Mouse (Mus musculus) neural tube, embryonic 13.5 days (tissue): Measurements from ENCODE around the gene Epha4. TPM values are rescaled to one million over a fixed set of nuclear protein-coding genes. Genes with fewer than 3 reads are reported as not detected.
A peak's percentile ranks its signal among the peaks of the same experiment; 100 is the strongest.

ENCODE experiments used
- ATAC-seq: fragments of 200-750 bp; cut with Nextera tagmentation; 2 replicates; pipeline ENCODE4 v1.8.0; 2017; ENCODE audit warnings: low read depth, mild to moderate bottlenecking, moderate TSS enrichment, moderate library complexity
- H3K27ac ChIP-seq: fragments of 300-500 bp; sonication (generic); replicated peaks from 2 replicates; pipeline ENCODE4 v1.5.1; 2015; ENCODE audit warnings: moderate library complexity, mild to moderate bottlenecking, inconsistent platforms
- H3K27me3 ChIP-seq: fragments of 300-500 bp; sonication (generic); 2 replicates; pipeline ENCODE4 v1.6.1; 2015; ENCODE audit warnings: mild to moderate bottlenecking, inconsistent platforms
- H3K36me3 ChIP-seq: fragments of 300-500 bp; sonication (generic); 2 replicates; pipeline ENCODE4 v1.6.1; 2015; ENCODE audit warnings: mild to moderate bottlenecking, inconsistent platforms
- H3K4me1 ChIP-seq: fragments of 300-500 bp; sonication (generic); replicated peaks from 2 replicates; pipeline ENCODE4 v1.6.1; 2015; ENCODE audit warnings: inconsistent platforms
- H3K4me2 ChIP-seq: fragments of 300-500 bp; sonication (generic); 2 replicates; pipeline ENCODE4 v1.6.1; 2015; ENCODE audit warnings: inconsistent platforms, mild to moderate bottlenecking, moderate library complexity
- H3K4me3 ChIP-seq: fragments of 300-500 bp; sonication (generic); 2 replicates; pipeline ENCODE4 v1.5.1; 2015; ENCODE audit warnings: mild to moderate bottlenecking, inconsistent platforms
- H3K9ac ChIP-seq: fragments of 300-500 bp; sonication (generic); 2 replicates; pipeline ENCODE4 v1.6.1; 2015; ENCODE audit warnings: moderate library complexity, mild to moderate bottlenecking, inconsistent platforms
- H3K9me3 ChIP-seq: fragments of 300-500 bp; sonication (generic); 2 replicates; pipeline ENCODE4 v1.6.1; 2016; ENCODE audit warnings: inconsistent platforms
- WGBS: fragments of 180-500 bp; shearing (Covaris S2); methylation state at CpG from one replicate; pipeline ENCODE4 v1.1.7; 2015; 5-methylcytosine and 5-hydroxymethylcytosine counted together
- polyA plus RNA-seq: library from polyadenylated mRNA; unstranded; fragments of >200 nt; fragmentation: Nextera tagmentation; extraction: Ambion mirVana; gene quantifications from 2 replicates; pipeline ENCODE4 v1.2.1, GENCODE M21; 2015

The Epha4 gene
- polyA plus RNA-seq, 1 experiment from 2014 or later, result 27.0 TPM

DNA sequence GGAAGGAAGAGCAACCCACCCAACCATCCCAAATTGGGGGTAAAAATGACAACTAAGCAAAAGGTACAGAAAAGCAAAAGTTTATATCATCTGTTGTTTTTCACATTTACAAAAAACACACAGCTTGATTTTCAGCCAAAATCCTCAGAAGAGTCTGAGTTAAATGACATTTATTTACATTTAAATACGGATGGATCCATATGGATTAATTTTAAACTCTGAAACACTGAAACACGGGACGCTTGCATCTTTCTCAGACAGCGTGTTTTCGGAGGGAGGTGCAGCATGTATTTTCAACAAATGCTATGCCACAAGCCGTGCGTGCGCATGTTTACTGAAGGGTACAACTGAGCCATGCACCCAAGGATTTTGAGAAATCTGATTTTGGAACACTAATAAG lies 105.4 kb downstream of the Epha4 start:
- H3K4me3 ChIP-seq, result no peak overlapping the region
- no peaks in the 10 kb centered on the region for H3K27me3 ChIP-seq
- H3K4me2 ChIP-seq, result no peak overlapping the region
- H3K9ac ChIP-seq, result no peak overlapping the region
- H3K4me1 ChIP-seq, result peaks cover 40% of the 10 kb centered on the region
- H3K36me3 ChIP-seq, result no peaks in the 10 kb centered on the region
- 94% methylated on average over 8 of the region's 8 CpGs for WGBS
- H3K27ac ChIP-seq, result no peak overlapping the region
- no peak for ATAC-seq
- H3K9me3 ChIP-seq, result no peaks in the 10 kb centered on the region

GRCm38 (mm10) chr1:77407417-77407816 lies 107.5 kb downstream of the Epha4 start:
- H3K27ac ChIP-seq, result no peak overlapping the region
- H3K9ac ChIP-seq, result no peak overlapping the region
- no peak overlapping the region for H3K4me3 ChIP-seq
- peaks cover 52% of the 10 kb centered on the region for H3K4me1 ChIP-seq
- no peaks in the 10 kb centered on the region for H3K27me3 ChIP-seq
- no peak for ATAC-seq
- WGBS, result 15% methylated on average over 9 of the region's 9 CpGs
- no peaks in the 10 kb centered on the region for H3K9me3 ChIP-seq
- no peak overlapping the region for H3K4me2 ChIP-seq
- no peaks in the 10 kb centered on the region for H3K36me3 ChIP-seq

DNA sequence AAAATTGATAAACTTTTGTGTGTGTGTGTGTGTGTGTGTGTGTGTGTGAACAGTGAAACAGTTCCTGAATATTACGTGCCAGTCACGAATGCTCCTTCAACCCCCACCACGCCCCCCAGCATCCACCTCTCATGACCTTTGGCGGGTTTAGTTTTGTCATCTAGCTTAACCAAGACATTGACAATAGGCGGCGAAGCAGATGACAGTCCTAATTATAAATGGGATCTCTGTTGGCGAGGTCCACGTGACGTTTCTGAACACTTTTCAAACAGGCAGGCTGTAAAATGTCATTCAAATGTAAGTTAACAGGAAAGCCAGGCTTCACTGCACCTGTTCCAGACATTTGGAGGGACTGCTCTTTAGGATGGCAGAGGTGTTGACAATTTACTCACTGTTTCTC lies 108.3 kb downstream of the Epha4 start:
- 39% methylated on average over 9 of the region's 9 CpGs for WGBS

GRCm38 (mm10) chr1:77404537-77404936 lies 110.4 kb downstream of the Epha4 start:
- Histone ChIP-seq H3K4me3 (no peak overlapping the region), H3K4me2 (no peak overlapping the region), H3K9me3 (no peaks in the 10 kb centered on the region), H3K9ac (no peak overlapping the region), H3K36me3 (0 out of 2 replicates have a peak, but pooled peaks cover 2% of the 10 kb centered on the region), H3K27me3 (no peaks in the 10 kb centered on the region), H3K4me1 (peaks cover 56% of the 10 kb centered on the region), H3K27ac (0 out of 2 replicates have a peak overlapping the region, but pooled peaks have one; percentile 38)
- ATAC-seq, result no peak
- WGBS, result 58% methylated on average over 10 of the region's 10 CpGs

More for the DNA sequence above, 108.3 kb downstream of the Epha4 start:
- no peaks in the 10 kb centered on the region for H3K27me3 ChIP-seq
- peaks cover 60% of the 10 kb centered on the region for H3K4me1 ChIP-seq
- ATAC-seq, result no peak
- no peaks in the 10 kb centered on the region for H3K9me3 ChIP-seq
- no peaks in the 10 kb centered on the region for H3K36me3 ChIP-seq
- H3K27ac ChIP-seq, result no peak overlapping the region
- H3K9ac ChIP-seq, result no peak overlapping the region
- no peak overlapping the region for H3K4me3 ChIP-seq
- H3K4me2 ChIP-seq, result no peak overlapping the region

DNA sequence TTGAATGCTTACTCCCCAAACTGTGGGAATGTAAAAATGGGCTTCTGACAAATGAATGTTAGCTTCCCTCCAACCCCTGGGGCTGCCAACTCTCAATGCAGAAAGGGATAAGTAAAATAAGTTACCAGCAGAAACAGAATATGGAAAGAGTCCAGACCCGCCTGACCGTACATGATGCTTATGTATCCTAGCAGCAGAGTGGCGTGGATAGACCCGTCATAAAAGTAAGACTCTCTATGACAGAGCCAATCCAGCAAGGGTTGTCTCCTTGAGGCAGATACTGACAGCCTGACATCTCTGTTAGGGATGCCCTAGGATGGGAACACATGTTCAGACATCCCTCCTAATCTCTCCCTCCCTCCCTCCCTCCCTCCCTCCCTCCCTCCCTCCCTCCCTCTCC lies 111.9 kb downstream of the Epha4 start:
- Histone ChIP-seq H3K36me3 (peaks cover 11% of the 10 kb centered on the region), H3K27ac (no peak overlapping the region), H3K9me3 (no peaks in the 10 kb centered on the region), H3K9ac (no peak overlapping the region), H3K4me1 (peaks cover 50% of the 10 kb centered on the region), H3K4me2 (no peak overlapping the region), H3K27me3 (no peaks in the 10 kb centered on the region), H3K4me3 (no peak overlapping the region)
- WGBS, result 82% methylated on average over 4 of the region's 4 CpGs
- no peak for ATAC-seq

- Histone ChIP-seq H3K27ac (no peak overlapping the region), H3K27me3 (no peaks in the 10 kb centered on the region)
- WGBS, result 53% methylated on average over 1 of the region's 1 CpGs
These were observed 113.4 kb downstream of the Epha4 start for GRCm38 (mm10) chr1:77401465-77401864.

GRCm38 (mm10) chr1:77391590-77391989 lies 123.3 kb downstream of the Epha4 start:
- no peaks in the 10 kb centered on the region for H3K9me3 ChIP-seq
- peaks cover 7% of the 10 kb centered on the region; the same call in 1 of the 2 replicates for H3K36me3 ChIP-seq
- H3K4me2 ChIP-seq, result no peak overlapping the region
- peaks cover 27% of the 10 kb centered on the region for H3K4me1 ChIP-seq
- H3K4me3 ChIP-seq, result no peak overlapping the region
- H3K27me3 ChIP-seq, result no peaks in the 10 kb centered on the region
- 87% methylated on average over 6 of the region's 6 CpGs for WGBS
- ATAC-seq, result no peak
- no peak overlapping the region for H3K27ac ChIP-seq
- no peak overlapping the region for H3K9ac ChIP-seq

More at GRCm38 (mm10) chr1:77401465-77401864, 113.4 kb downstream of the Epha4 start:
- Histone ChIP-seq H3K9ac (no peak overlapping the region), H3K36me3 (peaks cover 18% of the 10 kb centered on the region), H3K4me3 (no peak overlapping the region), H3K4me2 (no peak overlapping the region), H3K9me3 (no peaks in the 10 kb centered on the region), H3K4me1 (peaks cover 41% of the 10 kb centered on the region)
- ATAC-seq, result no peak

GRCm38 (mm10) chr1:77389069-77389468 lies 125.8 kb downstream of the Epha4 start:
- H3K9ac ChIP-seq, result no peak overlapping the region
- no peaks in the 10 kb centered on the region for H3K9me3 ChIP-seq
- ATAC-seq, result no peak
- H3K4me1 ChIP-seq, result peaks cover 42% of the 10 kb centered on the region
- H3K36me3 ChIP-seq, result peaks cover 7% of the 10 kb centered on the region; the same call in 1 of the 2 replicates
- 95% methylated on average over 2 of the region's 2 CpGs for WGBS
- H3K4me2 ChIP-seq, result no peak overlapping the region
- no peak overlapping the region for H3K27ac ChIP-seq
- H3K27me3 ChIP-seq, result no peaks in the 10 kb centered on the region
- H3K4me3 ChIP-seq, result no peak overlapping the region

- Histone ChIP-seq H3K4me3 (no peak overlapping the region), H3K4me2 (no peak overlapping the region), H3K9ac (no peak overlapping the region), H3K27me3 (no peaks in the 10 kb centered on the region), H3K9me3 (no peaks in the 10 kb centered on the region), H3K36me3 (peaks cover 7% of the 10 kb centered on the region; the same call in 1 of the 2 replicates), H3K27ac (no peak overlapping the region), H3K4me1 (peaks cover 47% of the 10 kb centered on the region)
- ATAC-seq, result no peak
- 87% methylated on average over 4 of the region's 4 CpGs for WGBS
These were observed 126.3 kb downstream of the Epha4 start for GRCm38 (mm10) chr1:77388556-77388955.

DNA sequence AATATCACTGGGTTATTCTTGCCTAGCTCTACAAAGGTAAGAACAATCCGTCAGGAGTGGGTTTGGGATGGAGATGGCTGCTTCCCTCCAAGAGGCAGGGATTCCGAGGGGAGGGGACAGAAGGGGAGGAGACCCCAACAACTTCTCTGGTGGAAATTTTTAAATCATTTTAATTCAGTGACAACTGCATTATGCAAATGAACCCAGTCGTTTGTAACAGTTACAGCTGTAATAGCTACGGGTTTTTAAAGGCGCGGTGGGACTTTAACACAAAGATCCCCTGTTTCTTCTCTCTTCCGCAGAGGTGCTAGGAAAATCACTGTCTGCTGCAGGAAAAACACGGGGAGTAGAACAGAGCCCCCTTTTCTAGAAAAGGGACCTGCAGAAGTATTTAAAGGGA lies 129.3 kb downstream of the Epha4 start:
- no peaks in the 10 kb centered on the region for H3K27me3 ChIP-seq
- ATAC-seq, result no peak
- H3K4me3 ChIP-seq, result no peak overlapping the region
- 53% methylated on average over 8 of the region's 8 CpGs for WGBS
- peaks cover 56% of the 10 kb centered on the region for H3K4me1 ChIP-seq
- H3K4me2 ChIP-seq, result no peak overlapping the region
- H3K9ac ChIP-seq, result no peak overlapping the region
- no peak overlapping the region for H3K27ac ChIP-seq
- peaks cover 7% of the 10 kb centered on the region for H3K36me3 ChIP-seq
- H3K9me3 ChIP-seq, result no peaks in the 10 kb centered on the region

- Histone ChIP-seq H3K4me1 (peaks cover 63% of the 10 kb centered on the region), H3K27ac (0 out of 2 replicates have a peak overlapping the region, but pooled peaks have one; percentile 29), H3K9ac (no peak overlapping the region), H3K9me3 (no peaks in the 10 kb centered on the region), H3K27me3 (no peaks in the 10 kb centered on the region), H3K4me2 (peak overlapping the region; percentile 22; the same call in 1 of the 2 replicates), H3K36me3 (peaks cover 13% of the 10 kb centered on the region), H3K4me3 (no peak overlapping the region)
- WGBS, result 24% methylated on average over 11 of the region's 11 CpGs
- no peak for ATAC-seq
These were observed 131.4 kb downstream of the Epha4 start for GRCm38 (mm10) chr1:77383466-77383865.

- 65% methylated on average over 8 of the region's 8 CpGs for WGBS
- H3K27ac ChIP-seq, result peak overlapping the region; percentile 33; the same call in 1 of the 2 replicates
- peaks cover 33% of the 10 kb centered on the region for H3K36me3 ChIP-seq
- H3K27me3 ChIP-seq, result no peaks in the 10 kb centered on the region
- peaks cover 19% of the 10 kb centered on the region for H3K4me1 ChIP-seq
- H3K4me3 ChIP-seq, result no peak overlapping the region
- no peak overlapping the region for H3K4me2 ChIP-seq
- ATAC-seq, result peak; percentile 50; the same call in 1 of the 2 replicates
- no peaks in the 10 kb centered on the region for H3K9me3 ChIP-seq
- H3K9ac ChIP-seq, result no peak overlapping the region
These were observed 137.3 kb downstream of the Epha4 start for GRCm38 (mm10) chr1:77377550-77377980.

DNA sequence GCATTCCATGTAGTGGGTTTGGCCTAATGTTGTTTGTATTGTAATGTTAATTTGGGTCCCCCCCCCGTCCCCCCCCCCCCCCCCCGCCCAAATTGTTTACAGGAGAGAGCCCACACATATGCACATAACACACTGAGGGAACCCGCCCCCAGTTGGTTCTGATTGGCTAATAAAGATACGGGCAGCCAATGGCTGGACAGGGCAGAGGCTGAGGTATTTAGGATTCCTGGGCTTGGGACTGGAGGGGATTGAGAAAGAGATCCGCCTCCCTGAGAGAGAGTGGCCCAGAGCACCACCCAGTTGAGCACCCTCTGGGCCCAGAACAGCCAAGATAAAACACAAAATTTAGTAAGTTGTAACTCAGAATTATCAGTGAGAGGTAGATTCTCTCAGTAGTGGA lies 140.8 kb downstream of the Epha4 start:
- Histone ChIP-seq H3K36me3 (peaks cover 41% of the 10 kb centered on the region), H3K9me3 (no peaks in the 10 kb centered on the region), H3K4me3 (no peak overlapping the region), H3K9ac (no peak overlapping the region), H3K27me3 (no peaks in the 10 kb centered on the region), H3K4me1 (peaks cover 15% of the 10 kb centered on the region; the same call in 1 of the 2 replicates), H3K4me2 (no peak overlapping the region), H3K27ac (no peak overlapping the region)
- 77% methylated on average over 4 of the region's 5 CpGs for WGBS
- ATAC-seq, result no peak
